Mouse (Mus musculus): ENCODE measurements around the gene Palmd. TPM values are rescaled to one million over a fixed set of nuclear protein-coding genes. Genes with fewer than 3 reads are reported as not detected.

The Palmd gene
- polyA plus RNA-seq, 1 experiment, result not detected

- no peak for TF ChIP-seq GATA1 (IDR thresholded peaks at IDR 0.05; ENCODE audit: low read length)
Observed at GRCm38 (mm10) chr3:116882221-116882960, 86.4 kb downstream of the Palmd start.

- no peak for TF ChIP-seq GATA1 (IDR thresholded peaks at IDR 0.05; ENCODE audit: low read length)
Observed at GRCm38 (mm10) chr3:116870372-116870771, 98.4 kb downstream of the Palmd start.

Other genes starting within 250 kb of the Palmd start
- 0.90 and 0.92 TPM in 2 replicates for gene Agl, start 160.8 kb downstream of the Palmd start, polyA plus RNA-seq (2012)
- gene Frrs1, start 109.5 kb downstream of the Palmd start, polyA plus RNA-seq (2012), result 5.2 and 22.9 TPM in 2 replicates
- gene 4930455H04Rik, start 720 bp downstream of the Palmd start, polyA plus RNA-seq (2012), result not detected in 2 replicates